Comparison of ENCODE assay signal across 24 mouse cellular contexts in genomic region chr12:74849912-74850311, GRCm38 (mm10).
DNase-seq lines count a peak whose midpoint lies in the region; ATAC-seq lines count a peak whose summit lies in the region.
"Had no signal": no experiment of that assay in that cellular context is flagged by ENCODE, and none has a peak within 500 bp of the region (broad histone marks: within the 10 kb centered on the region; RNA-seq: fewer than 3 reads in every experiment).

No protein-coding gene starts in this region.

- no peaks in the 10 kb centered on the region for H3K36me3 ChIP-seq in embryonic facial prominence, embryonic 11.5 days (replicated peaks; ENCODE audit: control insufficient read depth, insufficient read depth, low read depth, low read length)
- no peaks in the 10 kb centered on the region for H3K36me3 ChIP-seq in embryonic facial prominence, embryonic 10.5 days (replicated peaks)
- H3K36me3 ChIP-seq in hindbrain, embryonic 11.5 days (ENCODE audit: control insufficient read depth, insufficient read depth, low read length), result no peaks in the 10 kb centered on the region
- no peaks in the 10 kb centered on the region for H3K36me3 ChIP-seq in hindbrain, embryonic 12.5 days
- no peaks in the 10 kb centered on the region for H3K36me3 ChIP-seq in forebrain, embryonic 14.5 days (ENCODE audit: control insufficient read depth, insufficient read depth, low read length)
- H3K36me3 ChIP-seq in midbrain, embryonic 16.5 days (ENCODE audit: control insufficient read depth, insufficient read depth, low read length), result no peaks in the 10 kb centered on the region
- H3K36me3 ChIP-seq: heart, embryonic 15.5 days; limb, embryonic 15.5 days; stomach, embryonic 15.5 days had no signal

- 82% methylated on average over 4 of the region's 4 CpGs for WGBS in embryonic facial prominence, embryonic 11.5 days
- WGBS in embryonic facial prominence, embryonic 10.5 days, result 90% methylated on average over 4 of the region's 4 CpGs
- 73% methylated on average over 4 of the region's 4 CpGs for WGBS in hindbrain, embryonic 11.5 days
- 84% methylated on average over 4 of the region's 4 CpGs for WGBS in hindbrain, embryonic 12.5 days
- 83% methylated on average over 4 of the region's 4 CpGs for WGBS in forebrain, embryonic 14.5 days
- WGBS in midbrain, embryonic 16.5 days, result 59% methylated on average over 4 of the region's 4 CpGs

- no peak overlapping the region for H3K27ac ChIP-seq in embryonic facial prominence, embryonic 11.5 days (replicated peaks; ENCODE audit: low read depth, low read length)
- no peak overlapping the region for H3K27ac ChIP-seq in embryonic facial prominence, embryonic 10.5 days (replicated peaks)
- no peak overlapping the region for H3K27ac ChIP-seq in hindbrain, embryonic 11.5 days (ENCODE audit: low read depth, low read length)
- no peak overlapping the region for H3K27ac ChIP-seq in hindbrain, embryonic 12.5 days
- H3K27ac ChIP-seq in forebrain, embryonic 14.5 days (ENCODE audit: low read depth, low read length), result no peak overlapping the region
- H3K27ac ChIP-seq in midbrain, embryonic 16.5 days (ENCODE audit: low read length), result no peak overlapping the region
- H3K27ac ChIP-seq: heart, embryonic 15.5 days; limb, embryonic 15.5 days; liver, embryonic 14.5 days; stomach, embryonic 15.5 days had no signal

- no peak overlapping the region for H3K4me2 ChIP-seq in embryonic facial prominence, embryonic 11.5 days (ENCODE audit: low read depth, low read length)
- no peak overlapping the region for H3K4me2 ChIP-seq in hindbrain, embryonic 11.5 days (replicated peaks; ENCODE audit: low read depth, low read length)
- no peak overlapping the region for H3K4me2 ChIP-seq in hindbrain, embryonic 12.5 days (replicated peaks)
- H3K4me2 ChIP-seq in forebrain, embryonic 14.5 days (ENCODE audit: low read length), result no peak overlapping the region
- no peak overlapping the region for H3K4me2 ChIP-seq in midbrain, embryonic 16.5 days (ENCODE audit: low read length)
- H3K4me2 ChIP-seq: heart, embryonic 15.5 days; limb, embryonic 15.5 days; lung, embryonic 14.5 days; stomach, embryonic 15.5 days had no signal

- peak; percentile 56; the same call in 1 of the 2 replicates for ATAC-seq in embryonic facial prominence, embryonic 11.5 days (replicated peaks; ENCODE audit: insufficient number of reproducible peaks, low FRiP score, low TSS enrichment, low read depth)
- peak; percentile 61; the same call in 1 of the 2 replicates for ATAC-seq in hindbrain, embryonic 11.5 days (ENCODE audit: low FRiP score)
- no peak for ATAC-seq in hindbrain, embryonic 12.5 days (ENCODE audit: low FRiP score)
- 0 out of 2 replicates have a peak, but pooled peaks have one; percentile 12 for ATAC-seq in forebrain, embryonic 14.5 days
- 0 out of 2 replicates have a peak, but pooled peaks have one; percentile 45 for ATAC-seq in midbrain, embryonic 16.5 days
- ATAC-seq: intestine, embryonic 16.5 days had no signal

- no peaks in the 10 kb centered on the region for H3K9me3 ChIP-seq in embryonic facial prominence, embryonic 11.5 days (replicated peaks; ENCODE audit: control insufficient read depth, low read length)
- no peaks in the 10 kb centered on the region for H3K9me3 ChIP-seq in embryonic facial prominence, embryonic 10.5 days
- no peaks in the 10 kb centered on the region for H3K9me3 ChIP-seq in hindbrain, embryonic 11.5 days (ENCODE audit: control insufficient read depth, low read length)
- H3K9me3 ChIP-seq in hindbrain, embryonic 12.5 days (replicated peaks), result no peaks in the 10 kb centered on the region
- H3K9me3 ChIP-seq in forebrain, embryonic 14.5 days (replicated peaks; ENCODE audit: control insufficient read depth, low read length), result no peaks in the 10 kb centered on the region
- H3K9me3 ChIP-seq in midbrain, embryonic 16.5 days (replicated peaks; ENCODE audit: control insufficient read depth, low read length, poor library complexity, severe bottlenecking), result no peaks in the 10 kb centered on the region
- H3K9me3 ChIP-seq: heart, embryonic 15.5 days; limb, embryonic 15.5 days; stomach, embryonic 15.5 days had no signal

- H3K4me3 ChIP-seq in embryonic facial prominence, embryonic 11.5 days (ENCODE audit: low read depth, low read length), result no peak overlapping the region
- H3K4me3 ChIP-seq in embryonic facial prominence, embryonic 10.5 days, result no peak overlapping the region
- H3K4me3 ChIP-seq in hindbrain, embryonic 11.5 days (ENCODE audit: low read depth, low read length), result no peak overlapping the region
- no peak overlapping the region for H3K4me3 ChIP-seq in hindbrain, embryonic 12.5 days
- no peak overlapping the region for H3K4me3 ChIP-seq in forebrain, embryonic 14.5 days (ENCODE audit: low read depth, low read length)
- no peak overlapping the region for H3K4me3 ChIP-seq in midbrain, embryonic 16.5 days (ENCODE audit: low read depth, low read length)
- H3K4me3 ChIP-seq: heart, embryonic 15.5 days; limb, embryonic 15.5 days; stomach, embryonic 15.5 days had no signal

- DNase-seq in embryonic facial prominence, embryonic 11.5 days (ENCODE audit: low spot score), result no peak
- DNase-seq in embryonic facial prominence, embryonic 10.5 days (ENCODE audit: low spot score), result no peak
- DNase-seq in hindbrain, embryonic 11.5 days (ENCODE audit: low spot score), result no peak
- no peak for DNase-seq in forebrain, embryonic 14.5 days (ENCODE audit: low spot score)
- no peak for DNase-seq in gastrocnemius, postnatal 10 days
- DNase-seq: adrenal gland, postnatal 10 days; cerebellum, adult 2 months; cerebellum, postnatal 25 days; heart, postnatal 4 days; kidney, adult 9 months; kidney, postnatal 14 days; left cerebral cortex, postnatal 4 days; lung, embryonic 14.5 days; lung, postnatal 36 days; right cerebral cortex, adult 18-20 months; right cerebral cortex, postnatal 4 days; thymus, postnatal 36 days had no signal

- H3K27me3 ChIP-seq in embryonic facial prominence, embryonic 11.5 days (ENCODE audit: control insufficient read depth, insufficient read depth, low read length), result no peaks in the 10 kb centered on the region
- H3K27me3 ChIP-seq in embryonic facial prominence, embryonic 10.5 days (replicated peaks; ENCODE audit: low read depth, poor library complexity, severe bottlenecking), result no peaks in the 10 kb centered on the region
- H3K27me3 ChIP-seq in hindbrain, embryonic 11.5 days (ENCODE audit: control insufficient read depth, insufficient read depth, low read length), result no peaks in the 10 kb centered on the region
- no peaks in the 10 kb centered on the region for H3K27me3 ChIP-seq in hindbrain, embryonic 12.5 days
- no peaks in the 10 kb centered on the region for H3K27me3 ChIP-seq in forebrain, embryonic 14.5 days (replicated peaks; ENCODE audit: control insufficient read depth, insufficient read depth, low read length)
- no peaks in the 10 kb centered on the region for H3K27me3 ChIP-seq in midbrain, embryonic 16.5 days (ENCODE audit: control insufficient read depth, insufficient read depth, low read depth, low read length)
- H3K27me3 ChIP-seq: heart, embryonic 15.5 days; limb, embryonic 15.5 days; stomach, embryonic 15.5 days had no signal

- no peak overlapping the region for H3K9ac ChIP-seq in embryonic facial prominence, embryonic 11.5 days (replicated peaks; ENCODE audit: low read length)
- no peak overlapping the region for H3K9ac ChIP-seq in hindbrain, embryonic 11.5 days (ENCODE audit: low read depth, low read length)
- H3K9ac ChIP-seq in hindbrain, embryonic 12.5 days, result no peak overlapping the region
- no peak overlapping the region for H3K9ac ChIP-seq in forebrain, embryonic 14.5 days (ENCODE audit: low read length)
- H3K9ac ChIP-seq in midbrain, embryonic 16.5 days (ENCODE audit: low read depth, low read length), result no peak overlapping the region
- H3K9ac ChIP-seq: heart, embryonic 15.5 days; limb, embryonic 15.5 days; liver, embryonic 14.5 days; lung, embryonic 14.5 days; stomach, embryonic 15.5 days had no signal

- H3K4me1 ChIP-seq in embryonic facial prominence, embryonic 11.5 days (ENCODE audit: control insufficient read depth, insufficient read depth, low read length), result no peaks in the 10 kb centered on the region
- H3K4me1 ChIP-seq in embryonic facial prominence, embryonic 10.5 days, result no peaks in the 10 kb centered on the region
- no peaks in the 10 kb centered on the region for H3K4me1 ChIP-seq in hindbrain, embryonic 11.5 days (replicated peaks; ENCODE audit: control insufficient read depth, insufficient read depth, low read length)
- H3K4me1 ChIP-seq in hindbrain, embryonic 12.5 days, result peaks cover 8% of the 10 kb centered on the region; the same call in 1 of the 2 replicates
- H3K4me1 ChIP-seq in forebrain, embryonic 14.5 days (ENCODE audit: control insufficient read depth, insufficient read depth, low read length), result no peaks in the 10 kb centered on the region
- H3K4me1 ChIP-seq in midbrain, embryonic 16.5 days (ENCODE audit: control insufficient read depth, insufficient read depth, low read length), result no peaks in the 10 kb centered on the region
- H3K4me1 ChIP-seq: heart, embryonic 15.5 days; limb, embryonic 15.5 days; stomach, embryonic 15.5 days had no signal
